Mouse (Mus musculus): ENCODE measurements around the gene Rab11fip2.
A peak's percentile ranks its signal among the peaks of the same experiment; 100 is the strongest.

The Rab11fip2 gene

DNA sequence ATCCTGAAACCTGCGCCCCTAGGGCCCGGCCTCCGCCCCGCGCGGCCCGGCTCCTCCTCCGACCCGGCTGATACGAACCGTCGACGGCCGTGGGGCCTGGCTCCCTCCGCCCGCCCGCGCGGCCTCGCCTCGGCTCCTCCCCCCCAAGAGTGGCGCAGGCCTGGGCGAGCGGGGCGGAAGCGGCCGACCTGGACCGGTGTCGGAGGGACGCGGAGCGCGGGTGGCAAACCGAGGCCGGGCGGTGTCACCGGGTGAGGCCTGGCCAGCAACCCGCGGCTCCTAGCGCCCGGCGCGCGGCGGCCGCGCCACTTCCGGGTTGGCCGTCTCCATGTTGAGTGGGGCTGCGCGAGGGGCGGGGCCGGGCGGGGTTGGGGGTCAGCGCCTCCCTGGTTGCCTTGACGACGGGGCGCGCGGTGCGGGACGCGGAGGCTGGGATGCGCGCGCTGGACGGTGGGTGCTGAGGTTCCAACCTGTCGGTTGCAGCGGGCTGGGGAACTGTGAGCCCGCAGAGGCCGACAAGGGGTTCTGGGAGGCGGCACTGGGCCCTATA, at the start of gene Rab11fip2:
Gene Rab11fip2 (minus strand): TSS at position 333 of the 550 bp plus-strand sequence.
- DNase-seq (ENCODE audit: low spot score in 2 of 2) = peak; percentile 73 to 76

DNA sequence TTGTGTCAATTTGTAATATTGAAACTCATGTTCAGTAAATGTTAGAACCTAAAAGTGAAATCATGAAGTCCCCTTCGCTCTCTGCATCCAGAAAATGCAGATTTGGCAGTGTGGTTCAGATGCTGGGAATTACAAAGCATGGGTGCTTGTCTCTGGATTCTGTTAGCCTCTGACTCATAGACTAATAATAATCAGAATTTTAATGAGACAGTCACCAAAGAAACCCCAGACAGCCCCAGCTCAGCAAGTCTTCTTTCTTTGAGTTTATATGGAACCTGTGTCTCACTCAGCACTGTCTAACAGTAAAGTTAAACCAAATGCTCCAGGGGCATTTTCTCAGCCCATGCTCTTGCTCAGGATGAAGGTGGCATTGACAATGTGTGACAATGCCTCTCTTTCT, 38.1 kb upstream of the Rab11fip2 start:
- no peak for DNase-seq (ENCODE audit: low spot score in 2 of 2)

DNA sequence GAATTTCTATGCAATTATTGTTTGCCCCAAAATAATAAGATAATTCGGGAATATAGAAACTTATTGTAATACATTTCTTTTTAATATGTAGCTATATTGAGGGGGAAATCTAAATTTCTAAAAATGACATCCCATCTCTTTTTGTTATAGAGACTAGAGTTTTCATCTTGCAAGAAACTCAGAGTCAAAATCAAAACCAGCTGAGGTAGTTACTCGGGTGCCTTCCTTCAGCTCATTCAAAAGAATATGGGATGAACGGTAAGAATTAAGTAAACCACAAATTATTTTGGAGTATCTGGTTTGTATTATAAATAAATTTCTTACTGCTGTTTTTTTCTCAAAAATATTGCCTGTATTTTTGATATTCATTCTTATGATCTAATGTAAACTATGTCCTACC, 11.5 kb upstream of the Rab11fip2 start:
- no peak for DNase-seq (ENCODE audit: low spot score in 2 of 2)

DNA sequence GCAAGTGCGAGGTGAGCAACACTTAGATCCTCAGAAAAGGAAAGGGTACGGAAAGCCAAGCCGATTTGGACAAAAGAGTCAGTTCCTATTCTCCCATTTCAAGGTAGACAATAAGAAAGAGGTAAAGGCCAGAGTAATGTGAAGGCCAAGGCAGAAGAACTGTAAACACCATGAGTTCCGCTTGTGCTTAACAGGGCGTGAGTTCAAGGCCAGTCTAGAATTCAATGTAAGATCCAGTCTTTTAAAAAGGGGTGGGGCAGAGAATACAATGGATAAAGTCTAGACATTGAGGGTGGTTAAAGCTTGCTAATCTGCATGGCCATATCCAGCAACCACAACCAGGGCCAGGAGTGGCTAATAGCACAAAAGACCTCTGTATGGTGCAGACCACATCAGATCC, 6.3 kb upstream of the Rab11fip2 start:
- DNase-seq (ENCODE audit: low spot score in 2 of 2) = no peak

DNA sequence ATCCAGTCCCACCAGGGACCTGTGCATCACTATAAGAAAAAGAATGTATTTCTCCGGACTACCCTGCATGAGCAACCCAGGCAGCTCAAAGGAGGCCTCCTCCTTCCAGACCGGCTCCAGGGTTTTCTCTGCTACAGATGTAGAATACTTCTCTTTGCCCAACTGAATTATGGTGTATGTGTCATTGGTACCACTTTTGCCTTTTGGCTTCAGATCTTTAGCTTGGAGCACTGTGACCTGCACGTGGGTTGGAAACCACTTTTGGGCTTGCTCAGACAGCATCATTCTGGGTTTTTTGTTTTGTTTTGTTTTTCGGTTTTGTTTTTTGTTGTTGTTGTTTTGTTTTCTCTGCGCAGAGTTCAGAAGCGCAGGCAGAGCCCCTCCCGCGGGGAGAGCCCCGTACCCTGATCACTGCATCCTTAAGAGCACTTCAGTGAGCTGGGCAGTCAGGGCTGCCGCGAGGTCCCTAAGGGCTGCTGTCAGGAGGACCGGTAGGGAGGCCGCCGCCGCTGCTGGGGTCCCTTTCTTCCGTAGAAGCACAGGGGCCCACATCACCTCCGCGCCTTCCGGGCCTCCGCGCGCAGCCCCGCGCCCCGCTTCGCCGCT, 635 bp downstream of the Rab11fip2 start:
- peak; percentile 4 to 70 for DNase-seq (ENCODE audit: low spot score in 2 of 2)

DNA sequence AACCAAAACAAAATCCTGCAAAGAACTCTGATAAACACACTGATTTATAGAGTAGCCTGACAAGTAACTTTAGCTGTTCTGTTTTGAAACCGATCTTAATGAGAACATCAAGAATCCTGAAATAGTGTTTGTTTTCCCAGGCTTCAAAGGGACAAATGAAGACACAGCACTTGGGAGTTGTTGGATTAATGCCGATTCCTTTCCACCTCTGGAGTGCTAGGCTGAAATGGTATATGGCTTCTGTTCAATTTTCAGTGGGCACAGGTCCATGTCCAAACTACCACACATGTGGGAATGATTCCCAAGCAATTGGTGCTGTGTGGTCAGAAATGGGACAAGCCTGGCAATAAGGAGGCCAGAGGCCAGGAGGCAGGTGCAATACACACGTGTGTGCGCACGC, 3.7 kb downstream of the Rab11fip2 start:
- DNase-seq (ENCODE audit: low spot score in 2 of 2) = no peak

DNA sequence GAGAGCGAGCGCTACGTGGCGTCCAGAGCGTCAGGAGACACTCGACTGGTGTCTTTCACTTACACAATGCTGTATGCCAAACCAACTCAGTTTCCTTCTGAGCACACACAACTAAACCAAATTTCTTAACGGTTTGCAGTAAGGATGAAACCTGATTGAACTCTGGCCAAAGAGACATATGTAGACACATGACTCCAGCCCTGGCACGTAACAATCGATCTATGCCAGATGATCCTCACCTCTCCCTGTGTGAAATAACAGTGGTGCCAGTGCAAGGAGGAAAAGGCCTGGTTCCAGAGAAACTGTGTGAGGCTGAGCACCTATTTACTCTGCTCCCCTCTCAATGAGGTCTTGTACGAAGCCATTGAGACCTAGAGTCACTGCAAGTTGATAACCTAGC, 11.4 kb downstream of the Rab11fip2 start:
- no peak for DNase-seq (ENCODE audit: low spot score in 2 of 2)

DNA sequence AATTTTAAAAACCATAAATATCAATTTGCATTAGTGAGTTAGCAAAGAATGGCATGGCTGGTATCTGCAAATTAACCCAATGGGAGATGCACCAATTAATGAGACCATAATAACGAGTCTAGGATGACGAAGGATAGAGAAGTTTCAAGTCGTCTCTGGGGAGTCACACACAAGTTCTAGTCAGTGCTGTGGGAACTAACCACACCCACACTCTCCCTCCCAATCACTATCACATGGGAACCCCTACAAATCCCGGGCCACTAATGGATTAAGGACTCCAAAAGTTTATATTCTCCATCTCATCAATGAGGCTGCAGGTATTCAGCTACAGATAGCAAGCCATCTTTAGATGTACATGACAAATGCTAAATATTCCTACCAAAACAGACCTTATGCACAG, 14.8 kb downstream of the Rab11fip2 start:
- no peak for DNase-seq (ENCODE audit: low spot score in 2 of 2)

DNA sequence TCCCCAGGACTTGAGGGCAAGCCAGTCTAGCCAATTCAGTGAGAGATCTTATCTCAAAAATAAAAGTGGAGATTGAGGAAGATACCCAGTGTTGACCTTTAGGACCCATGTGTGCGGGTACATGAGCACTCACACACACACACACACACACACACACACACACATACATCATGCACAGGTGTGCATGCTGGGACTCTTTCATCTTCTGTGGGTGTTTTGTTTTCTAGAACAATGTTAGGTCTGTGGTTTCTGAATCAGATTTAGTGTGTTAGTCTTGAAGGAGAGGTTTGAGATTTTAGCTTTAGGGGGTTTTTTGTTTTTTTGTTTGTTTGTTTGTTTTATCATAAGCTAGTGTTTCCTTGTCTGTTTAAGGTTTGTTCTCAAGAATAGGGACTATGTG, 17.3 kb downstream of the Rab11fip2 start:
- DNase-seq (ENCODE audit: low spot score in 2 of 2) = peak in 1 of 2 experiments; percentile 4

DNA sequence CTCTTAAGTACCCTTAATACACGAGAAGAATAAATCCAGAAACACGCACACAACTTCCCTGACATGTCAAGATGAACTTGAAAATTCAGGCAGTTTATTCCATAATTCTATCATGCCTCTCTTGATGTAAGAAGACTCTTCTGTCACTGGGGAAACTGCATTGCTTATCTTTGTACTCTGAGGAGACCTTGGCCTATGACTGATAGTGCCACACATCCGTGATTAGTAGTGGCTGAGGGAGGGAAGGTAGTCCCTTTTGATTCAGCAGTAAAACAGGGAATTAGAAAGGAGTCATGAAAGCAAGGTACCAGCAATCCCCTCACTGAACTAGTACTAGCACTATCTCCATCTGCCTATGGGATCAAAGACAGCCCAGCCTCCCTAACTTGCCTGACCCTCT, 22.6 kb downstream of the Rab11fip2 start:
- no peak for DNase-seq (ENCODE audit: low spot score in 2 of 2)

DNA sequence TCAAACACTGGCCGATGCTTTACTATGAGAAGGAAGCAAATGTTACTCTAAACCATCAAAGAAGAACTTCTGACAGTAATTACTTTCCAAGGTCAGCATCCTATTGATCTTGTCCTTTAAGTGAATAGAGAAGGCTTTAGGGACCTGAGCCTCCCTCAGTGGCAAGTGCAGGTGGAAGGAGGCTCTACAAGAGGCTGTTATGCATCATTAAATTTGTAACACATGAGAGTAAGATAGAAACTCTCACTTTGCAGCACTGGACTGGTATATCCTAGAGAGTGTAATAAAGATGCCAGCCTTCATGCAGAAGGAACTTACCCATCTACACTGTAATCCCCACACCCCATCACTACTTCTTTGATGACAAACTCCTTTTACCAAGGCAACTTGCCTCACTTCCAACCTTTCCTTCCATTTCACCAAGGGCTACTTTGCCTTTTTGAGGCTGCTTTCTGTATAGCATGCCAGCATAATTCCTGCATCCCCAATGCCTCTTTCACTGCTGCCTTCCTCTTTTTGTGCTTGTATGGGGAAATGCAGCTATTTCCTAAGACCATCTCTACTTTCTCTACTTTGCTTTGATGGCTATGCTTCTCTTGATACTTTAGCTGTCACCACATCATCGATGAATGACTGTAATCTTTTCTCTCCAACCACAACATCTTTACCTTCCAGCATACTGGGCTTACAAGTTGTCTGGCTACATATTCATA, 25.4 kb downstream of the Rab11fip2 start:
- no peak for DNase-seq (ENCODE audit: low spot score in 2 of 2)

DNA sequence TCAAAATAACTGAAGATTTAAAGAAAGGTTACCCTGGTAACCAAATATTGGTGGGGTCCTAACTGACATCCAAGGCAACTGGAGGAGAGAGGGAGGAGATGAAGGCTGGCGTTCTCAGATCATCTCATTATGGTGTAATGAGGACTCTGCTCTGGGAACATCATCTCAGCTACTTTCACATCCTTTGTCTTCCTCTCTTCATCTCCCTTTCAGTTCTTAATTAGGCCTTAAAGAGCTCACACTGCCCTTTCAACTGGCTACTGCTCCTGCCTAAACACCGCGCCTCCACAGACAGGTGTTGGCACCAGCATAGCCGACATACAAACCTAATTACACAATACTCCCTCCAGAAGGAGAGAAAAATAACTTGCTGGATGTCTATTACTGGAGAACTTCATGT, 31.9 kb downstream of the Rab11fip2 start:
- DNase-seq (ENCODE audit: low spot score in 2 of 2) = no peak

DNA sequence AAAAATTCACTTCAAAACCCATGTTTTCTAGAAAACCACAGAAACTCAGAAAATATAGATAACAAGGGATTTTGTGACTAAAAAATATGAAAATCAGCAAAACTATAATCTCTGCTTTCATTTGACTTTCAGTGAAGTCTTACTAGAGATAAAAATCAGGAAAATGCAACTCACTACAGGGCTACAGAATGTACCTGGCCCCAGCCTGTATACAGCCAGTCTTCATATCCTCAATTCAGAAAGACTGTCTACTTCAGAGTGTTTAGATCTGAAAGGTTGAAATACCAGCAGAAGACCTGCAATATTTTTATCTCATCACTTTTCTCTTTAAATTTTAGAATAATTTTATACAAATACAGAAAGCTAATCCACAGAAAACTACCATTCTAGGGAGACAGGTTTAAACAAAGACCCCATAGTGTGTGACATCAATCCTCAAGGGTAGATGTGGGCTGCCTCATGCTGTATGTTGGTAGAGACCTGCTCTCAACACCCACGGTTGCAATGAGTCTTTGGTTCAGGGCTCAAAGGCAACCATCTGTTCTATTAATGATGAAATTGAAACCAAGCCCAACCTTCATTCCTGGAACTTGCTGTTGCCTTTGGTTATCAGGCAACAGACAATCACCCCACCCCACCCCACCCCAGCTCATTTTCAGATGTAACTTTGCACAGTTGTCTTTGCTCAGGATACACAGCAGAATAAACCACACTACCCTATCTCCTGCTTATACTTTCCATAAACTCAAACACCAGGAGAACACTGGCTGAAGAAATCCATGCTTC, 38.0 kb downstream of the Rab11fip2 start:
- DNase-seq (ENCODE audit: low spot score in 2 of 2) = no peak

DNA sequence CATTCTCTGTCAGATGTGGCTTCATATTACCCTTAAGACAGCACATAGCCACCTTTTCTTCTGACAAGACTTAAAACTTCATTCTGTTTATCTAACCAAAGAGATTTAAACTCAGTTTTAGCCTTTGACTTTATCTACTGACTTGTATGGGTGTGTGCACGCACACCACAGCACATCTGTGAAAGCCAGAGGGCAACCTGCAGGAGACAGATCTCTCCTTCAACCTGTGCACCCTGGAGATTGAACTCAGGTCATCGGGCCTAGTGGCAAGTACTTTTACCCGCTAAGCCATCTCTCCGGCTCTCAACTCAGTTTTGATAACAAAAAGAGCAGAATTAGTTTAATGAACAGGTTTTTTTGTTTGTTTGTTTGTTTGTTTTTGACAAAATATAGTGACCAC, 43.5 kb downstream of the Rab11fip2 start:
- DNase-seq (ENCODE audit: low spot score in 2 of 2) = no peak

DNA sequence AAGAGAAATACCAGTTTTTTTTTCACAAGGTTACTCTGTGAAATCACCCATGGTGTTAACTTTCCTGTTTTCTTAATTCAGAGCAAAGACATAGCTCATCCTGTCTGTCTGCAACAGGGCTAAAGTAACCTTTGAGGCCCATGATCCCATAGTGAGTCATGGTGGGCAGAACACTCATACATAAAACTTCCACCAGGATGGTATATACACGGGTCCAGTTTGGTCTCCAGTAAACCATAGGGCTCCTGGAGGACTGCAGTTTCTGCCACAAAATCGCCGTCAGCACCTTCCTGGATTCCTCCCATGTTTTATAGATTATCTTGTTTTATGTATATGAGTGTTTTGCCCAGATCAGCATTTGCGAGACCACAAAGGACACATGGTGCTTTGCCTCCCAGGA, 45.2 kb downstream of the Rab11fip2 start:
- DNase-seq (ENCODE audit: low spot score in 2 of 2) = no peak

DNA sequence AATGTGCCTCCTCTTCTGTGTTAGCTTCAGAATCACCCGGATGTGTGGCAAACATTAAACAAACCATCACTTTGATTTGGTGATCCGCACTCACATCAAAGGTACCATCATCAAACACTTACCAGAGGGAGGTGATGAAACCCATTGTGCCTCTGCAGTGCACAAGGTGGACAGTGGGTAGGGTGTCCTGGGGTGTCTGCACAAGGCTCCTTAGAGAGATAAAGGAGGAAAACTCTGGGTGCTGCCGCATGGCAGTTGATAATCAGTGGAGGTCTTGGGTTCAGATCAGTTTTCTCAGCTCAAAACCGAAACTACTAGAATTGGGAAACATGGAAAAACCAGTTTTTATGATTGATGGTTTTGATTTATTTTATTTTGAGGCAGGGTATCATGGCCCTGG, 54.1 kb downstream of the Rab11fip2 start:
- no peak for DNase-seq (ENCODE audit: low spot score in 2 of 2)

DNA sequence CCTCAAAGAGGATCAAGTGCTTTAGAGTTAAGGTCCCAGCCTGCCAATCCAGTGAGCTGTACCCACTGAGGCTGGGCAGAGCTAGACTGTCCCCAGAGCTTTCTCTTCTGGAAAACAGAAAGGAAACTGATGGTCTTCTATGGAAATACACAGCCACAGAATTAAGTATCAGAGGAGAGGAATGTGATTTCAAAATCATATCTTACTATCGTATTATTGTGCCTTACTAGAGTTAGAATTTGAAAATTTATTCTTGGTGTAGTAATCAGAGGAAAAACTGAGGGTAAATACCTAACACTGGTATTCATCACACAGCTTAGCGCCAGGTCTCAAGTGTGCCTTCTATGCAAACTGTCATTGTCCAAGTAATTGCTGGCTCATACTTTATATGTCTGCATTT, 54.6 kb downstream of the Rab11fip2 start:
- no peak for DNase-seq (ENCODE audit: low spot score in 2 of 2)

DNA sequence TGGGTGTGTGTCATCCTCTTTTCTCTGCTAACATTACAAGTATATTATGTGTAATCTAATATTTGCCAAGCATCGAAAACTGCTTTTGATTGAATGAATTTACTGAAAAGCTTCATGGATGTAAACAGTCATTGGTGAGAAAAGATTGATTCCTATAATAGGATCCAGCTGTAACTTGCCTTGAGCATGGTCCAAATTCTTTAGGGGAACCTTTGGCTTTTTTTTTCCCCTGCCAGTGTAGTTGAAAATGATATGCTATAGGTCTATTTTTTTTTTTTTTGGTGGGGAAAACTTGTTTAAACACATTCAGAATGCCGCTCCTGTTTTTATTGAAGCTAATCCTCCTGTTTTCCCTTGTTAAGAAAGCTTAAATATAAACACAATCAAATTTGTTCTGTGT, 55.6 kb downstream of the Rab11fip2 start:
- no peak for DNase-seq (ENCODE audit: low spot score in 2 of 2)

DNA sequence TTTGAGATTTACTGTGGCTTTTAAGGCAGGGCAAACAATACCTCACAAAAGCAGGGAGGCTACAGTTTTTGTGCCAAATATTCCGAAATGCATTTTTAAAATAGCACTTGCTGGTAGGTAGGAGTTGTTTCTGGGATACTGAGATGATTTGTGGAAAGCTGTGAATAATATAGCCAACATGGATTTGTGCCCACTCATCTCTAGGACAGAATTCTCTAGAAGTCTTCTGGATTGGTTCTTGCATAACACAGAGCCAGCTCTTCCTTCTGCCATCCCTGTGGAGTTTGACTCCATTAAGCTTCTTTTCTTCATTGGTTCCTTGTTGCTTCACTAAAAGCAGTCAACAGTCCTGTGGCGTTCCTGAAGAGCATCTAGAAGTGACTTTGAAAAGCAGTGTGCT, 58.2 kb downstream of the Rab11fip2 start:
- DNase-seq (ENCODE audit: low spot score in 2 of 2) = no peak

DNA sequence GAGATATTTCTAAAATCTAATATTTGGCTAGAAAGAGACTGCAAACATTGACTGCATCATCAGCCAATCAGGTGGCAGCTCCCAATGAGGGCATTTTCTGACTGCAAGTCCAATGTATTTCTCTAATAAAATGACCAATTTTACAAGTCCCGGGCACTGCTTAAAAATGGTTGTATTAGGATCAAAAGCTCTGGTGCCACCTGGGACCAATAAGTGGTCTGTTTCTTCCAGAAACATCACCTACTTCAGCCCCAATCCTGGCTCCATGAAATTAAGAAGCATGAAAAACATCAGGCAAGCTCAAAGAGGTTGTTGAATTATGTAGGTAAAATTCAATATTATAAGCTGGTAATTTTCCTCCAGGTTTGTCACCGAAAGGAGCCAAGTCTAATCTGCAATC, 66.2 kb downstream of the Rab11fip2 start:
- no peak for DNase-seq (ENCODE audit: low spot score in 2 of 2)

DNA sequence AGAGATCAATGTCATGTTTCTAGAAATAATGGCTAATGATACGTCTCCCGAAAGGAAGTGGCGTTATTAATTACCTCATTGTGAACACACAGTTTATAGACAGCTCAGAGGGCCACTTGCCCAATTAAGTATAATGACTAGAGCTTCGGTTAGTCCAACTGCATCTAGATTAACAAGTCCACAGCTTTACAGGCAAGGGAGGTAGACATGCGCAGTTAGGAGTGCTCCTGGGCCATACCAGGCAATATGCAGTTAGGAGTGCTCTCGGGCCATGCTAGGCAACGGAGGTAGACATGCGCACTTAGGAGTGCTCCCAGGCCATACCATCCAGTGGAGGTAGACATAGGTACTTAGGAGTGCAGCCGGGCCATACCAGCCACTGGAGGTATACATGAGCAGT, 76.8 kb downstream of the Rab11fip2 start:
- no peak for DNase-seq (ENCODE audit: low spot score in 2 of 2)

DNA sequence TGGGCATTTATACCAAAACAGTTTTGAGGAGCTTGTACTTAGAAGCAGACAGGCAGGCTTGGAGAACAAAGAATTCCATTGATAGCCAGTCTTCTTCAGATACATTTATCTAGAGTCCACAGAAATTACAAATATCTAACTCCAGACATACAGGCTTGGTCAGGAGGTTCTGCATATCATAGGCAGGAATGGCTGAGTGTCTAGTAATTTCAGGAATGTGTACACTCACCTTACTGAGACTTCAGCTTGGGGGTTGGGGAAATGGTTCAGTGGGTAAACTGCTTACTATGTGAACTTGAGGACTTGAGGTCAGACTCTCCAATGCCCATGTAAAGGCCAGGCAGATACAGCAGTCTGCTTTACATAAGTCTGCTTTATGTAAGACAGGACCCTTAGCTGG, 81.0 kb downstream of the Rab11fip2 start:
- DNase-seq (ENCODE audit: low spot score in 2 of 2) = no peak

DNA sequence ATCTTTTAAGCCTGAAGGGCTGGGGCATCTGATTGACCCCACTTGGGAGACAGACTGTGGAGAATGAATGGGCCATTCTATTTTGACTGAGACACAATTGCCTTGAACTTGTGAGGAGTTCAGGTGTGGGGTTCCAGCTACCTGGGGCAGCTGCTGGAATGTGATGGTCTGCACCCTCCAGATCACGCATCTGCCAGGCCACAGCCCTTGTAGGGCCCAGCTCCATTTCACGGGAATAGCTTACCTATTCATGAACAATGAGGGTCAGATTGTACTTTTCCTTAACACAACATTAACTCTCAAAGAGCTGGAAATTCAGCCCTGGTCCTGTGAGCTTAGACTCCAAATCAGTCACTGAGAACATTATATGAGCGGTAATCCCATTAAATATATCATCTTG, 82.7 kb downstream of the Rab11fip2 start:
- no peak for DNase-seq (ENCODE audit: low spot score in 2 of 2)

All from thymus, postnatal 10 days (tissue).